Mouse (Mus musculus) kidney, adult 2 months (tissue): ENCODE results near the gene Fut2. TPM values are rescaled to one million over a fixed set of nuclear protein-coding genes. Genes with fewer than 3 reads are reported as not detected.
"Not testable (repeated sequence)": the region's sequence is repeated elsewhere in the genome, so short reads cannot be mapped to it uniquely, and the experiment has no call there.

Source experiments
- DNase-seq: peaks from one replicate; pipeline ENCODE4 v3.0.0; 2021
- H3K27ac ChIP-seq: fragments of 200-500 bp; 2 replicates; pipeline ENCODE4 v1.5.1; 2012; ENCODE audit warnings: low read depth, low read length, control low read depth, inconsistent platforms; ENCODE audit not compliant: insufficient read depth
- H3K27me3 ChIP-seq: fragments of 200-500 bp; replicated peaks from 2 replicates; pipeline ENCODE4 v1.6.1; 2012; ENCODE audit warnings: mild to moderate bottlenecking, moderate library complexity, low read length, inconsistent platforms; ENCODE audit not compliant: control insufficient read depth, insufficient read depth
- H3K36me3 ChIP-seq: fragments of 200-500 bp; 2 replicates; pipeline ENCODE4 v1.6.1; 2012; ENCODE audit warnings: mild to moderate bottlenecking, moderate library complexity, low read length, inconsistent platforms; ENCODE audit not compliant: control insufficient read depth, insufficient read depth
- H3K4me1 ChIP-seq: fragments of 200-500 bp; 2 replicates; pipeline ENCODE4 v1.6.1; 2011; ENCODE audit warnings: low read length; ENCODE audit not compliant: control insufficient read depth, insufficient read depth
- H3K4me3 ChIP-seq: fragments of 200-500 bp; 2 replicates; pipeline ENCODE4 v1.5.1; 2011; ENCODE audit warnings: mild to moderate bottlenecking, low read depth, low read length, control low read depth; ENCODE audit not compliant: insufficient read depth
- CTCF ChIP-seq: fragments of 200-500 bp; conservative IDR thresholded peaks from 2 replicates; pipeline ENCODE4 v1.5.1; 2011; ENCODE audit warnings: low read depth, mild to moderate bottlenecking, control low read depth, low read length, moderate library complexity, mixed read lengths; ENCODE audit not compliant: insufficient read depth, insufficient read length
- POLR2A ChIP-seq: fragments of 200-500 bp; IDR thresholded peaks from one replicate; pipeline ENCODE4 v1.6.1; 2011; ENCODE audit warnings: low read depth, low read length, control low read depth
- WGBS: fragments of 180-500 bp; shearing (Covaris S2); methylation state at CpG from one replicate; pipeline ENCODE4 v1.1.7; 2018; 5-methylcytosine and 5-hydroxymethylcytosine counted together
- polyA plus RNA-seq: library from polyadenylated mRNA; depleted of rRNA; stranded (reverse); fragments of >200 nt; gene quantifications from 2 replicates; pipeline ENCODE4 v1.2.3, GENCODE M21; 2012

Gene Fut2
- polyA plus RNA-seq, 1 experiment = not detected

DNA sequence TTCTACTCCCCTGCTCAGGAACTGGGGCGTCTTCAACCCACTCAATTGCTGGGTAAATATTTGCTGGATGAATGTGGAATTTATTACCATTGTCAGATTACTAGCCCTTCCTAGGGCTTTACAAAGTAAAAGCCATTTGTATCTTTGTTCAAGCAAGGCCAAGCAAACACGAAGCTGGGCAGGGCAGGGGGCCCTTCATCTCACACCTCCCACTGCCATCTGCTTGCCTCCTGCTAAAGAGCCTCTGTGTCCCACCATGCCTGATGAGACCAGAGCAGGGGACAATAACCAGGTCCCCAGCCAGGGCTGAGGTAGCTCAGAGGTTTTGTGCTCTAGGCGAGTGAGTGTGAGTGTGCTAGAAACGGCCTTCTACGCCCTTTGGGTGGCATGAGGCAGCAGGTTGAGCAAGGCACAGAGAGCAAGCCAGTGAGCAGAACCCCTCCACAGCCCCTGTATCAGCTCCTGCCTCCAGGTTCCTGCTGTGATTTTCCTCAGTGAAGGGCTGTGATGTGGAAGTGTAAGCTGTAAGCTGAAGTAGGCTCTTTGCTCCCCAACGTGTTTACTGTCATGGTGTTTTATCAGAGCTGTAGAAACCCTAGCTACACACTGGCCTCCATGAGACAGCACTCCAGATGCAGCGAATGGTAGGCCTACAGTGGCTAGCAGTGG lies 11.6 kb upstream of the Fut2 start:
- Histone ChIP-seq H3K36me3 (no peaks in the 10 kb centered on the region), H3K27ac (no peak overlapping the region), H3K27me3 (no peaks in the 10 kb centered on the region), H3K4me3 (no peak overlapping the region), H3K4me1 (peaks cover 16% of the 10 kb centered on the region)
- no peak for TF ChIP-seq POLR2A
- no peak for TF ChIP-seq CTCF
- 90% methylated on average over 7 of the region's 7 CpGs for WGBS
- no peak for DNase-seq

DNA sequence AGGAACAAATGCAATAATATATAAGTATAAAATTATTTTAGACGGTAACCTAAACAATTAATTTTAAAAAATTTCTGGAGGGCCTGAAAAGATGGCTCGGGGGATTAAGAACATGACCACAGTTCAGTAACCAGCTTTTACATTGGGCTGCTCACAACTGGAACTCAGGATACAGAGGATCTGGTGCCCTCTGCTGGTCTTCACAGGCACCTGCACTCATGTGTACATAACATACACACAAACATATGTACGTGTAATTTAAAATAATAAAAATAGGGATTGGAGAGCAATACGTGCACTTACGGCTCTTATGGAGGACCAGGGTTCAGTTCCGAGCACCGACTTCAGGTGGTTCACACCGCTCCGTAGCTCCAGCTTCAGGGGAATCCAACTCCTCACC lies 2.7 kb upstream of the Fut2 start:
- no peaks in the 10 kb centered on the region for H3K27me3 ChIP-seq
- H3K4me1 ChIP-seq = no peaks in the 10 kb centered on the region
- H3K36me3 ChIP-seq = no peaks in the 10 kb centered on the region
- H3K4me3 ChIP-seq = no peak overlapping the region
- TF ChIP-seq POLR2A (no peak), CTCF (peak; percentile 38)
- 97% methylated on average over 9 of the region's 9 CpGs for WGBS
- no peak for DNase-seq
- no peak overlapping the region for H3K27ac ChIP-seq

DNA sequence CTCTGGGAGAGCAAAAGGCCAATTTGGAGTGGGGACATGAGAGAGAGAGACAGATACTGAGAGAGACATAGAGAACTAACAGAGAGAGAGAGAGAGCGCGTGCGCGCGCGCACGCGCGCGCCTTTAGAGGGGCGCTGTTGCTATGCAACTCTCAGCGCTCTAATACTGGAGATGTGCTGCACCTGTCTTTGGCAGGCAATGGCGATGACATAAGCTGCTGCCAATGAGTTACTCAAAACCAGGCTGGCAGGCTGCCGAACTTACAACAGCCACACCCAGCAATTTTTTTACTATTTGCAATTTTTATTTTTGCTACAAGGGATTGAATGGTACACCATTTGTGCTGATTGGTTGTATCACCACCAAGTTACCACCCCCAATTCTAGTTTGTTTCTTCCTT lies 1.6 kb upstream of the Fut2 start:
- Histone ChIP-seq H3K4me1 (no peaks in the 10 kb centered on the region), H3K27me3 (no peaks in the 10 kb centered on the region), H3K36me3 (no peaks in the 10 kb centered on the region), H3K27ac (no peak overlapping the region), H3K4me3 (no peak overlapping the region)
- WGBS = 86% methylated on average over 14 of the region's 14 CpGs
- no peak for DNase-seq
- TF ChIP-seq POLR2A (no peak), CTCF (no peak)

DNA sequence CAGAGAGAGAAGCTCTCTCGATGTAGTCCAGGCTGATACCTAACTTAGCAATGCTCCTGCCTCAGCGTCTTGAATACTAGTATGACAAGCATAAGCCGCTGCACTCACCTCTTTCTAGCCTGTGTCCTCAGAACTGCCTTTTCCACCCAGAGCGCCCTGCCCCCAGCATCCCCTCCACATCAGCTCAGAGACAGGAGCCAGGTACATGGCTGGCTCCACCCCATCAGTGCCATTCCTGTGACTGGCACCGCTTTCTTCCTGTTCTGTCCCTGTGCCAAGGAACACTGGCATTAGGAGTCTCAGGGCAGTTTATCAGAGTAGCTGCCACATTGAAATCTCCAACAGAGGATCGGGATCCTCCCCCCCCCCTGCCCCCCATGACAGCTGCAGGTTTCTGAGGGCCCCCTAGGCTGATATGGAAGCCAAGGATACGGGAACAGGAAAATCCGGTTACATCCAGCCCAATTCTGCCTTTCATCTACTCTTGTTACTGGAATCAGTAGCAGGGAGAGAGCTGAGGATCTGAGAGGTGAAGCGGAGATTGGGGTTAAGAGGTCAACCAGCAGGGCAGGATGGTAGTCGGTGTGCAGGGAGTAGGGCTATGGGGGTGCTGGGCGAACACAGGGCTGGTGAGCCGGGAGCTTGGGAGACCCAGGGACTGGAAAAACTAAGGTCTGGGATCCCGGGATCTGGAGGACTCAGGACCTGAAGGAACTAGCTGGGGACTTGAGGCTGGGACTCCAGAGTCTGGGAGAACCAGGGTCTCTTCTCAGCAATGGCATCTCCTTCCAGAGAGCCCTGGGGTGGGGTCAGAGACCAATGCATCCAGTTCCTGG lies 673 bp downstream of the Fut2 start:
- Histone ChIP-seq H3K27ac (no peak overlapping the region), H3K27me3 (no peaks in the 10 kb centered on the region), H3K4me1 (no peaks in the 10 kb centered on the region), H3K36me3 (no peaks in the 10 kb centered on the region), H3K4me3 (no peak overlapping the region)
- DNase-seq = no peak
- WGBS = 41% methylated on average over 13 of the region's 13 CpGs
- TF ChIP-seq POLR2A (no peak), CTCF (no peak)

DNA sequence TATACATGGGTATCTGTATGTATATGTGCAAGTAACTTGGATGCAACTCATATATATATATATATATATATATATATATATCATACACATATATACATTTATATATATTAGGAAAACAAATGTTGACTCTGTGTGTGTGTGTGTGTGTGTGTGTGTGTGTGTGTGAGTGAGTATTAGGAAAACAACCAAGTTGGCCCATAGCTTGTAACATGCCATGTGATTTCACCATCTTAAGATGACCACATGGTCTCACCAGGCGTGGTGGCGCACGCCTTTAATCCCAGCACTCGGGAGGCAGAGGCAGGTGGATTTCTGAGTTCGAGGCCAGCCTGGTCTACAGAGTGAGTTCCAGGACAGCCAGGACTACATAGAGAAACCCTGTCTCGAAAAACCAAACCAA lies 4.5 kb downstream of the Fut2 start:
- not testable (repeated sequence) for H3K36me3 ChIP-seq, H3K4me3 ChIP-seq, H3K27ac ChIP-seq, H3K4me1 ChIP-seq, DNase-seq, H3K27me3 ChIP-seq
- WGBS = 98% methylated on average over 6 of the region's 6 CpGs

DNA sequence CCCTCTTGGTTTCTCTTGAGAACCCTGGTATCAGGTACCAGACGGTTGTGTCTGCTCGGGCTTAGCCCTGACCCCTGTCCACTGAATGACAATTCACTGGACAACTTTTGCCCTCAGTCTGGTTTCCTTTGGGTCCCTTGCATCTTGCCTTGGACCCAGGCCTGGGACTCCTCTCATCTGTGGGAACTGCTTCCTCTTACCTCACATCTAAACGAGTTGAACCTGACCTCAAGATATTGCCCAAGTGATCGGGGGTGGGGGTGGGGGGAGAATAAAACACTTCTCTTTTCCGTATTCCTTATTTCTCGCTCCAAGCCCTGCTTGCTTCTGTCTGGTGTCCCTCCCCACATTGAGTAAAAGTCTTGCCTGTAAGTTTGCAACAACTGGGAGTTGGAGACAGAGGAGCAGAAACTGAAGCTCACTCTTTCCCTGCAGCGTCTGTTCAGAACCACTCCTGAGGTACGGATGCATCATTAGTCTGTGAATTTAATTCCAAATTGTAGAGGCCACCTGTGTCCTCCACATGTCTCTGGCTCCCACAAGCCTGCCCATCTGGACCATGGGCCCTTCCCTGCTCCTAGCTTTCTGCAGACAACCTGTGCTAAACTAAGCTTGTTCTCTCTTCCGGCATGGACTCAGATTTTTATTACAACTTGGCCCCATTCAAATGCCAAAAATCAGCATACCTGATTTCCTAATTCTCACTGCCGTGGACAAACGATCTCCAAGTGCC lies 5.3 kb downstream of the Fut2 start:
- H3K27ac ChIP-seq = no peak overlapping the region
- no peak overlapping the region for H3K4me3 ChIP-seq
- no peak for DNase-seq
- H3K36me3 ChIP-seq = no peaks in the 10 kb centered on the region
- H3K27me3 ChIP-seq = no peaks in the 10 kb centered on the region
- WGBS = 69% methylated on average over 11 of the region's 11 CpGs
- H3K4me1 ChIP-seq = no peaks in the 10 kb centered on the region
- TF ChIP-seq CTCF = no peak
- no peak for TF ChIP-seq POLR2A

DNA sequence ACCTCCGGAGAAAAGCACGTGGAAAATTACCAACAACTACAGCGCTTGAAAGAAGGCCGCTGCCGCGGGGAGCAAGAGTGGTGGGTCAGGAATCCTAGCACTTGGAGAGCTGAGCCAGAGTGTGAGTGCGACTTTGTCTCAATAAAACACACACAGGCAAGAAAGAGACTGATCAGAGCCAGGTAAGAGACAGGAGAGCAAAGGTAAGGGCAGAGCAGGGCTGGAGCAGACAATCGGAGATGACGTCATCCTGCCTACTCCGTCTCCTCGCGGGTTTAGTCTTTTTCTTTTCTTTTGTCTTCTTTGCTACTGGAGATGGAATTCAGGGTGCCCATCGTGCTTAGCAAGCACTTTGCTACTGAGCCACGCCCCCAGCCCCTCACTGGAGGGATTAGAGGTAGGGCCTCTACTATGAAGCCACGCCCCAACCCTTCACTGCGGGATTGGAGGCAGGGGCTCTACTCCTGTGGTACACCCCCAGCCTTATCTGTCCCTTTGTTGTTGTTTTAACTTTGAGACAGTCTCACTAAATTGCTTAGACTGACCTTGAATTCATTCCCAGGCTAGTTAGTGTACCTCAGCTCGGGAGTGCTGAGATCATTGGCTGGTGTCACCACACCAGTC lies 11.7 kb downstream of the Fut2 start:
- H3K4me3 ChIP-seq = no peak overlapping the region
- WGBS = 48% methylated on average over 17 of the region's 17 CpGs
- TF ChIP-seq CTCF = no peak
- no peak for TF ChIP-seq POLR2A

DNA sequence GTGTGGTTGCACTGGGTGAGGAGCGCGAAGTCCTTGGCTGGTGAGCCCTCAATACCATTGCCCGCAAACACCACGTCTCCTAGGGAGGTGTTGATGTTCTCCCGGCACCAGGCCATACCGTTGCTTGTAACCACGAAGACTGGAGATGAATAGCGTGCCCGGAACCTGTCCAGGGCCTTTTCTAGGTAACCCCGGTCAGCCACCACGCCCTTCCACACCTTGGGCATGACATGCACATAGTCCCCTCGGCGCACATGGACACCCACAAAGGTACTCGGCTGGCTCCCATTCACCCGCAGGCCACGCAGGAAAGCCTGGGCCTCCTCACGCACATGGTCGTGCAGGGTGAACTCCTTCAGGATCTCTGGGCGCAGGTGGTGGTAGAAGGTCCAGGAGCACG lies 15.7 kb downstream of the Fut2 start:
- not testable (repeated sequence) for H3K36me3 ChIP-seq, DNase-seq, H3K27ac ChIP-seq, H3K27me3 ChIP-seq, H3K4me3 ChIP-seq, H3K4me1 ChIP-seq
- WGBS = 95% methylated on average over 20 of the region's 20 CpGs

More for the DNA sequence above, 11.7 kb downstream of the Fut2 start:
- Histone ChIP-seq H3K36me3 (no peaks in the 10 kb centered on the region), H3K27ac (no peak overlapping the region), H3K4me1 (no peaks in the 10 kb centered on the region), H3K27me3 (no peaks in the 10 kb centered on the region)
- no peak for DNase-seq
